Mouse (Mus musculus): ENCODE measurements around the gene Zfp280d. TPM values are rescaled to one million over a fixed set of nuclear protein-coding genes. Genes with fewer than 3 reads are reported as not detected.
"Not testable (repeated sequence)": the region's sequence is repeated elsewhere in the genome, so short reads cannot be mapped to it uniquely, and the experiment has no call there.

The Zfp280d gene
- total RNA-seq, 2 experiments from 2014 or later, result 88.2 to 117 TPM

GRCm38 (mm10) chr9:72339119-72339518 lies 64.5 kb downstream of the Zfp280d start:
- no peak for ATAC-seq (replicated peaks; ENCODE audit: low FRiP score, low TSS enrichment, poor library complexity, severe bottlenecking)

GRCm38 (mm10) chr9:72343844-72344243 lies 69.2 kb downstream of the Zfp280d start:
- no peak for ATAC-seq (replicated peaks; ENCODE audit: low FRiP score, low TSS enrichment, poor library complexity, severe bottlenecking)

- no peak for ATAC-seq (replicated peaks; ENCODE audit: low FRiP score, low TSS enrichment, poor library complexity, severe bottlenecking)
These were observed 97.7 kb downstream of the Zfp280d start for GRCm38 (mm10) chr9:72372359-72372758.

- no peak for ATAC-seq (replicated peaks; ENCODE audit: low FRiP score, low TSS enrichment, poor library complexity, severe bottlenecking)
These were observed 99.4 kb downstream of the Zfp280d start for GRCm38 (mm10) chr9:72374074-72374473.

GRCm38 (mm10) chr9:72374996-72375395 lies 100.3 kb downstream of the Zfp280d start:
- ATAC-seq (replicated peaks; ENCODE audit: low FRiP score, low TSS enrichment, poor library complexity, severe bottlenecking), result no peak

GRCm38 (mm10) chr9:72375639-72376038 lies 101.0 kb downstream of the Zfp280d start:
- ATAC-seq (replicated peaks; ENCODE audit: low FRiP score, low TSS enrichment, poor library complexity, severe bottlenecking), result no peak

GRCm38 (mm10) chr9:72385786-72386185 lies 111.1 kb downstream of the Zfp280d start:
- ATAC-seq (replicated peaks; ENCODE audit: low FRiP score, low TSS enrichment, poor library complexity, severe bottlenecking), result no peak

GRCm38 (mm10) chr9:72388934-72389333 lies 114.3 kb downstream of the Zfp280d start:
- ATAC-seq (replicated peaks; ENCODE audit: low FRiP score, low TSS enrichment, poor library complexity, severe bottlenecking), result no peak

GRCm38 (mm10) chr9:72389431-72390002 lies 114.9 kb downstream of the Zfp280d start:
- no peak for ATAC-seq (replicated peaks; ENCODE audit: low FRiP score, low TSS enrichment, poor library complexity, severe bottlenecking)

- ATAC-seq (replicated peaks; ENCODE audit: low FRiP score, low TSS enrichment, poor library complexity, severe bottlenecking), result no peak
These were observed 115.8 kb downstream of the Zfp280d start for GRCm38 (mm10) chr9:72390321-72391077.

GRCm38 (mm10) chr9:72392686-72393085 lies 118.0 kb downstream of the Zfp280d start:
- ATAC-seq (replicated peaks; ENCODE audit: low FRiP score, low TSS enrichment, poor library complexity, severe bottlenecking), result no peak

- no peak for ATAC-seq (replicated peaks; ENCODE audit: low FRiP score, low TSS enrichment, poor library complexity, severe bottlenecking)
These were observed 118.6 kb downstream of the Zfp280d start for GRCm38 (mm10) chr9:72393238-72393637.

- ATAC-seq (replicated peaks; ENCODE audit: low FRiP score, low TSS enrichment, poor library complexity, severe bottlenecking), result no peak
These were observed 119.2 kb downstream of the Zfp280d start for GRCm38 (mm10) chr9:72393869-72394341.

GRCm38 (mm10) chr9:72400121-72400520 lies 125.5 kb downstream of the Zfp280d start:
- no peak for ATAC-seq (replicated peaks; ENCODE audit: low FRiP score, low TSS enrichment, poor library complexity, severe bottlenecking)

- not testable (repeated sequence) for ATAC-seq (replicated peaks; ENCODE audit: low FRiP score, low TSS enrichment, poor library complexity, severe bottlenecking)
These were observed 127.1 kb downstream of the Zfp280d start for GRCm38 (mm10) chr9:72401769-72402168.

- ATAC-seq (replicated peaks; ENCODE audit: low FRiP score, low TSS enrichment, poor library complexity, severe bottlenecking), result no peak
These were observed 128.8 kb downstream of the Zfp280d start for GRCm38 (mm10) chr9:72403421-72403820.

GRCm38 (mm10) chr9:72404446-72404845 lies 129.8 kb downstream of the Zfp280d start:
- no peak for ATAC-seq (replicated peaks; ENCODE audit: low FRiP score, low TSS enrichment, poor library complexity, severe bottlenecking)

- ATAC-seq (replicated peaks; ENCODE audit: low FRiP score, low TSS enrichment, poor library complexity, severe bottlenecking), result no peak
These were observed 130.3 kb downstream of the Zfp280d start for GRCm38 (mm10) chr9:72404934-72405333.

GRCm38 (mm10) chr9:72405882-72406638 lies 131.4 kb downstream of the Zfp280d start:
- no peak for ATAC-seq (replicated peaks; ENCODE audit: low FRiP score, low TSS enrichment, poor library complexity, severe bottlenecking)

GRCm38 (mm10) chr9:72408131-72408586 lies 133.5 kb downstream of the Zfp280d start:
- ATAC-seq (replicated peaks; ENCODE audit: low FRiP score, low TSS enrichment, poor library complexity, severe bottlenecking), result peak; percentile 56

All from megakaryocyte-erythroid progenitor cell, adult 5-6 weeks (primary cell).